Mouse (Mus musculus): ENCODE measurements around the gene Pde11a. TPM values are rescaled to one million over a fixed set of nuclear protein-coding genes. Genes with fewer than 3 reads are reported as not detected.

Gene Pde11a
- polyA plus RNA-seq, 1 experiment from 2014 or later: 0.36 TPM

DNA sequence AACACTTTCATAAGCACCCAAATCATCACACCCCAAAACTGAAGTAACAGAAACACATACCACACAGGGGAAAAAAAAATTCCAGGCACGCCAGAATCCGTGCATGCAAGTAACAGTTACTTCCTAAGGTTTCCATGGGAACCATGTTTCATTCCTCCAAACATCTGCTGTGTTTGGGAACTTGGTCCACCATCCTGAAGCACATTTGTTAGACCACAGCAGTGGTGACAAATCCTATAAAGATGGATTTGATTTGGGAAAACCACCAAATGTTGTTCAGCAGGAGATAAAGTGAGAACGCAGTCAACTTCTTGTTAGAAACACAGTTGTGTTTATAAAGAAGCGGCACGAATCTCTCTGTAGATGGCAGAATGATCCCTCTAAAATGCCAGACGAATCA, 213.8 kb downstream of the Pde11a start:
- ATAC-seq (ENCODE audit: low FRiP score) (no peak), DNase-seq (ENCODE audit: low spot score) (no peak)
- H3K4me1 ChIP-seq (replicated peaks; ENCODE audit: control insufficient read depth, insufficient read depth, low read length): no peaks in the 10 kb centered on the region
- H3K4me3 ChIP-seq (ENCODE audit: low read depth, low read length): no peak overlapping the region
- no peak overlapping the region for H3K4me2 ChIP-seq (replicated peaks; ENCODE audit: low read depth, low read length)
- WGBS: 85% methylated on average over 6 of the region's 6 CpGs
- no peaks in the 10 kb centered on the region for H3K27me3 ChIP-seq (ENCODE audit: control insufficient read depth, insufficient read depth, low read length)
- no peaks in the 10 kb centered on the region for H3K9me3 ChIP-seq (ENCODE audit: control insufficient read depth, low read length)
- no peak overlapping the region for H3K9ac ChIP-seq (ENCODE audit: low read depth, low read length)
- no peak overlapping the region for H3K27ac ChIP-seq (ENCODE audit: low read depth, low read length)
- H3K36me3 ChIP-seq (ENCODE audit: control insufficient read depth, insufficient read depth, low read length): no peaks in the 10 kb centered on the region

GRCm38 (mm10) chr2:76122167-76122566, 216.4 kb downstream of the Pde11a start:
- no peak for DNase-seq (ENCODE audit: low spot score)
- Histone ChIP-seq H3K9me3 (ENCODE audit: control insufficient read depth, low read length) (no peaks in the 10 kb centered on the region), H3K4me1 (replicated peaks; ENCODE audit: control insufficient read depth, insufficient read depth, low read length) (no peaks in the 10 kb centered on the region), H3K4me3 (ENCODE audit: low read depth, low read length) (no peak overlapping the region), H3K36me3 (ENCODE audit: control insufficient read depth, insufficient read depth, low read length) (no peaks in the 10 kb centered on the region), H3K4me2 (replicated peaks; ENCODE audit: low read depth, low read length) (no peak overlapping the region), H3K9ac (ENCODE audit: low read depth, low read length) (no peak overlapping the region), H3K27me3 (ENCODE audit: control insufficient read depth, insufficient read depth, low read length) (no peaks in the 10 kb centered on the region), H3K27ac (ENCODE audit: low read depth, low read length) (no peak overlapping the region)
- ATAC-seq (ENCODE audit: low FRiP score): no peak
- WGBS: 91% methylated on average over 6 of the region's 6 CpGs

DNA sequence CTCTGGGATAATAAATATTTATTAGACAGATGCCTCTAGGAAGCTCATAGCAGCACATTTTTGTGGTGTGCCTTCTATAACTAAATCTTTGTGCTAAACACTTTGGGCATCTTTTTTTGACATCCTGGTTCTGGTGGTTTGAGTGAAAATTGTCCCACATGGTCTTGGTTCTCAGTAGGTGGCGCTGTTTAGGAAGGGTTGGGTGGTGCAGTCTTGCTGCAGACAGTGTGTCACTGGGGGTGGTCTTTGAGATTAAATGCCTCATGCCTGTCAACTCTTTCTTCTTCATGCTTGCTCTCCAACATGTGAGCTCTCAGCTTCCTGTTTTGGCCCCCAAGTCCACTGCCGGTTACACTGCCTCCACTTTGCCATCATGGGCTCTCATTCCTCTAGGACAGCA, 218.7 kb downstream of the Pde11a start:
- DNase-seq (ENCODE audit: low spot score): no peak
- Histone ChIP-seq H3K4me1 (replicated peaks; ENCODE audit: control insufficient read depth, insufficient read depth, low read length) (no peaks in the 10 kb centered on the region), H3K27me3 (ENCODE audit: control insufficient read depth, insufficient read depth, low read length) (no peaks in the 10 kb centered on the region), H3K27ac (ENCODE audit: low read depth, low read length) (no peak overlapping the region), H3K36me3 (ENCODE audit: control insufficient read depth, insufficient read depth, low read length) (no peaks in the 10 kb centered on the region), H3K9me3 (ENCODE audit: control insufficient read depth, low read length) (no peaks in the 10 kb centered on the region), H3K9ac (ENCODE audit: low read depth, low read length) (no peak overlapping the region), H3K4me2 (replicated peaks; ENCODE audit: low read depth, low read length) (no peak overlapping the region), H3K4me3 (ENCODE audit: low read depth, low read length) (no peak overlapping the region)
- 52% methylated on average over 2 of the region's 2 CpGs for WGBS
- ATAC-seq (ENCODE audit: low FRiP score): no peak

GRCm38 (mm10) chr2:76118491-76118890, 220.1 kb downstream of the Pde11a start:
- ATAC-seq (ENCODE audit: low FRiP score) (no peak), DNase-seq (ENCODE audit: low spot score) (no peak)
- WGBS: 79% methylated on average over 5 of the region's 5 CpGs
- Histone ChIP-seq H3K27me3 (ENCODE audit: control insufficient read depth, insufficient read depth, low read length) (no peaks in the 10 kb centered on the region), H3K4me2 (replicated peaks; ENCODE audit: low read depth, low read length) (no peak overlapping the region), H3K4me3 (ENCODE audit: low read depth, low read length) (no peak overlapping the region), H3K9ac (ENCODE audit: low read depth, low read length) (no peak overlapping the region), H3K27ac (ENCODE audit: low read depth, low read length) (no peak overlapping the region), H3K9me3 (ENCODE audit: control insufficient read depth, low read length) (no peaks in the 10 kb centered on the region), H3K4me1 (replicated peaks; ENCODE audit: control insufficient read depth, insufficient read depth, low read length) (no peaks in the 10 kb centered on the region), H3K36me3 (ENCODE audit: control insufficient read depth, insufficient read depth, low read length) (no peaks in the 10 kb centered on the region)

- Histone ChIP-seq H3K27ac (ENCODE audit: low read depth, low read length) (no peak overlapping the region), H3K4me1 (replicated peaks; ENCODE audit: control insufficient read depth, insufficient read depth, low read length) (no peaks in the 10 kb centered on the region), H3K36me3 (ENCODE audit: control insufficient read depth, insufficient read depth, low read length) (no peaks in the 10 kb centered on the region), H3K9me3 (ENCODE audit: control insufficient read depth, low read length) (no peaks in the 10 kb centered on the region), H3K27me3 (ENCODE audit: control insufficient read depth, insufficient read depth, low read length) (no peaks in the 10 kb centered on the region), H3K4me2 (replicated peaks; ENCODE audit: low read depth, low read length) (no peak overlapping the region), H3K4me3 (ENCODE audit: low read depth, low read length) (no peak overlapping the region), H3K9ac (ENCODE audit: low read depth, low read length) (no peak overlapping the region)
- DNase-seq (ENCODE audit: low spot score) (no peak), ATAC-seq (ENCODE audit: low FRiP score) (no peak)
- WGBS: 83% methylated on average over 1 of the region's 1 CpGs
These were observed 221.4 kb downstream of the Pde11a start for GRCm38 (mm10) chr2:76117219-76117618.

DNA sequence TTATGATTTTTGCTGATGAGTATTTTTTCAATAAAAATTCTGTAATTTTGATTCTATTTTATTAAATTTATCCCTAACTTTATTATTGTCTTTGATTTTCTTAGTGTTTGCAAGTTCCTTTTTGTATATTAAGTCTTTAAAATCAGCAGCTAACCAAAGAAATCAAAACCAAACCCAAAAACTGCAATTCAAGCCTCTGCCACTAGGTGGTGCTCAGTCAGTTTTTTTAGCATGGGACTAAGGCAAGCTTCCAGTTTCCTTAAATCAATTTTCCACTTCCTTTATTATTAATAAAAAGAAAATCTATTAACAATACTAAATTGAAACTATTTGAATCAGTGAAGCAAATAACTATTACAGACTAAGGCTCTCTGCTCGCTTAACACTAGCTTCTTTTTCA, 222.9 kb downstream of the Pde11a start:
- Histone ChIP-seq H3K9me3 (ENCODE audit: control insufficient read depth, low read length) (no peaks in the 10 kb centered on the region), H3K36me3 (ENCODE audit: control insufficient read depth, insufficient read depth, low read length) (no peaks in the 10 kb centered on the region), H3K27me3 (ENCODE audit: control insufficient read depth, insufficient read depth, low read length) (no peaks in the 10 kb centered on the region), H3K4me3 (ENCODE audit: low read depth, low read length) (no peak overlapping the region), H3K9ac (ENCODE audit: low read depth, low read length) (no peak overlapping the region), H3K27ac (ENCODE audit: low read depth, low read length) (no peak overlapping the region), H3K4me1 (replicated peaks; ENCODE audit: control insufficient read depth, insufficient read depth, low read length) (no peaks in the 10 kb centered on the region), H3K4me2 (replicated peaks; ENCODE audit: low read depth, low read length) (no peak overlapping the region)
- DNase-seq (ENCODE audit: low spot score) (peak; percentile 88), ATAC-seq (ENCODE audit: low FRiP score) (no peak)
- 25% methylated on average over 1 of the region's 1 CpGs for WGBS

DNA sequence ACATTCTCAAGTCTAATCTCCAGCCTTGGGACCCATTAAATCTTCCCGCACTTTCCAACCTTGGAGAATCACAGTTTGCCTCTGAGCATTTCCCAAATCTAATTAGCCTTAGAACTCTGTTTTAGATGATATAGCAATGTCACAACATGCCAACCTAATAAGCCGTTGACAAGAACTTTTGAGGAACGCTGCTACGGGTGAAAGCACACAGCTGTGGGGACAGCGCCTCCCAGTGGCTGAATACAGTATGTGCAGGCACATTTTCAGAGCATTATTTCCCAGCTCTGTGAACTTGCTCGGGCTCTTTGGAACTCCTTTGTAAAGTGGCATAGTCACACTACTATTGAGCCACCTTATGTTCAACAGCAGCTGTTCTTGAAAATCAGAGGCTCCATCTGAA, 223.8 kb downstream of the Pde11a start:
- no peak for ATAC-seq (ENCODE audit: low FRiP score)
- no peaks in the 10 kb centered on the region for H3K36me3 ChIP-seq (ENCODE audit: control insufficient read depth, insufficient read depth, low read length)
- WGBS: 25% methylated on average over 6 of the region's 6 CpGs

DNA sequence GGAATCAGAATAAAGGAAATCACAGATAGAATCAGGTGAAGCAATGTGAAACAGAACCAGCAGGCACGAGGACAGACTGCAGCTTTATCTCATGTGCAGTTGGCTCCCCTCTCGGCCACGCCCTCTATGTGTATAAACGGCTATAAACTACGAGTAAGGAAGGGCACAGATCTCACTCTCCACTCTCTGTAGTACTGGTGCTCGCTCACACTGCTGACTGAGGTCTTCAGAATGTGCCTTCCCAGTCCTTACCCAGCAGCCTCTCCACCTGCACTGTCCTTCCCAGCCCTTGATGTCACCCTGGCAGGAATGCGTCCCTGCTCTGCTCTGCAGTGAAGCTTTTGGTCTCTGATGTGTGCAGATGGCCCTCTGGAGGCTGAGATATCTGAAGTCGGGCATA, 228.9 kb downstream of the Pde11a start:
- no peak overlapping the region for H3K27ac ChIP-seq (ENCODE audit: low read depth, low read length)
- H3K36me3 ChIP-seq (ENCODE audit: control insufficient read depth, insufficient read depth, low read length): no peaks in the 10 kb centered on the region
- no peak for ATAC-seq (ENCODE audit: low FRiP score)
- no peak for DNase-seq (ENCODE audit: low spot score)
- H3K27me3 ChIP-seq (ENCODE audit: control insufficient read depth, insufficient read depth, low read length): no peaks in the 10 kb centered on the region; the same call in 1 of the 2 replicates
- H3K9ac ChIP-seq (ENCODE audit: low read depth, low read length): no peak overlapping the region
- 61% methylated on average over 8 of the region's 8 CpGs for WGBS
- H3K4me2 ChIP-seq (replicated peaks; ENCODE audit: low read depth, low read length): no peak overlapping the region
- H3K4me3 ChIP-seq (ENCODE audit: low read depth, low read length): no peak overlapping the region
- no peaks in the 10 kb centered on the region for H3K9me3 ChIP-seq (ENCODE audit: control insufficient read depth, low read length)
- H3K4me1 ChIP-seq (replicated peaks; ENCODE audit: control insufficient read depth, insufficient read depth, low read length): no peaks in the 10 kb centered on the region

More for the DNA sequence above, 223.8 kb downstream of the Pde11a start:
- H3K4me2 ChIP-seq (replicated peaks; ENCODE audit: low read depth, low read length): no peak overlapping the region
- no peaks in the 10 kb centered on the region for H3K4me1 ChIP-seq (replicated peaks; ENCODE audit: control insufficient read depth, insufficient read depth, low read length)
- H3K9me3 ChIP-seq (ENCODE audit: control insufficient read depth, low read length): no peaks in the 10 kb centered on the region
- no peak overlapping the region for H3K27ac ChIP-seq (ENCODE audit: low read depth, low read length)
- no peak overlapping the region for H3K4me3 ChIP-seq (ENCODE audit: low read depth, low read length)
- H3K9ac ChIP-seq (ENCODE audit: low read depth, low read length): no peak overlapping the region
- peak; percentile 70 for DNase-seq (ENCODE audit: low spot score)
- no peaks in the 10 kb centered on the region; the same call in 1 of the 2 replicates for H3K27me3 ChIP-seq (ENCODE audit: control insufficient read depth, insufficient read depth, low read length)

- Histone ChIP-seq H3K4me1 (replicated peaks; ENCODE audit: control insufficient read depth, insufficient read depth, low read length) (no peaks in the 10 kb centered on the region), H3K27ac (ENCODE audit: low read depth, low read length) (0 out of 2 replicates have a peak overlapping the region, but pooled peaks have one; percentile 36), H3K9me3 (ENCODE audit: control insufficient read depth, low read length) (no peaks in the 10 kb centered on the region), H3K36me3 (ENCODE audit: control insufficient read depth, insufficient read depth, low read length) (no peaks in the 10 kb centered on the region), H3K4me2 (replicated peaks; ENCODE audit: low read depth, low read length) (no peak overlapping the region), H3K4me3 (ENCODE audit: low read depth, low read length) (no peak overlapping the region), H3K27me3 (ENCODE audit: control insufficient read depth, insufficient read depth, low read length) (no peaks in the 10 kb centered on the region), H3K9ac (ENCODE audit: low read depth, low read length) (no peak overlapping the region)
- DNase-seq (ENCODE audit: low spot score): peak; percentile 45
- no peak for ATAC-seq (ENCODE audit: low FRiP score)
- WGBS: 29% methylated on average over 14 of the region's 14 CpGs
These were observed 236.5 kb downstream of the Pde11a start for GRCm38 (mm10) chr2:76101889-76102602.

All from hindbrain, embryonic 11.5 days (tissue).